Mouse (Mus musculus) hindbrain, embryonic 14.5 days (tissue): ENCODE measurements around the gene Klra3. TPM values are rescaled to one million over a fixed set of nuclear protein-coding genes. Genes with fewer than 3 reads are reported as not detected.

ENCODE experiments used
- polyA plus RNA-seq: library from polyadenylated mRNA; unstranded; fragments of >200 nt; fragmentation: Nextera tagmentation; extraction: Ambion mirVana; gene quantifications from 2 replicates; pipeline ENCODE4 v1.2.1, GENCODE M21; 2014

Klra3 gene
- polyA plus RNA-seq, 1 experiment from 2014 or later: not detected

Other genes starting within 250 kb of the Klra3 start
- not detected in 2 replicates for gene Klra8, start 207.7 kb downstream of the Klra3 start, polyA plus RNA-seq
- not detected in 2 replicates for gene Klra9, start 144.5 kb downstream of the Klra3 start, polyA plus RNA-seq
- not detected in 2 replicates for gene Klra7, start 104.3 kb downstream of the Klra3 start, polyA plus RNA-seq
- not detected in 2 replicates for gene Klra10, start 55.6 kb downstream of the Klra3 start, polyA plus RNA-seq
- not detected in 2 replicates for gene Klra1, start 49.3 kb upstream of the Klra3 start, polyA plus RNA-seq